Mouse (Mus musculus) intestine, embryonic 16.5 days (tissue): ENCODE measurements around the gene Tmem209. TPM values are rescaled to one million over a fixed set of nuclear protein-coding genes. Genes with fewer than 3 reads are reported as not detected.
A peak's percentile ranks its signal among the peaks of the same experiment; 100 is the strongest.

Experiments
- ATAC-seq: fragments of 200-750 bp; cut with Nextera tagmentation; 2 replicates; pipeline ENCODE4 v1.8.0; 2017; ENCODE audit warnings: moderate TSS enrichment, moderate library complexity
- H3K27ac ChIP-seq: fragments of 300-500 bp; sonication (generic); 2 replicates; pipeline ENCODE4 v1.5.1; 2014; ENCODE audit warnings: mild to moderate bottlenecking, low read length
- H3K27me3 ChIP-seq: fragments of 300-500 bp; sonication (generic); replicated peaks from 2 replicates; pipeline ENCODE4 v1.6.1; 2014; ENCODE audit warnings: low read length, control low read depth, mixed read lengths; ENCODE audit not compliant: control insufficient read depth, insufficient read depth
- H3K36me3 ChIP-seq: fragments of 300-500 bp; sonication (generic); 2 replicates; pipeline ENCODE4 v1.6.1; 2014; ENCODE audit warnings: low read length, control low read depth; ENCODE audit not compliant: control insufficient read depth, insufficient read depth
- H3K4me1 ChIP-seq: fragments of 300-500 bp; sonication (generic); 2 replicates; pipeline ENCODE4 v1.6.1; 2014; ENCODE audit warnings: low read length, control low read depth, mixed read lengths; ENCODE audit not compliant: control insufficient read depth, insufficient read depth
- H3K4me2 ChIP-seq: fragments of 300-500 bp; sonication (generic); 2 replicates; pipeline ENCODE4 v1.6.1; 2014; ENCODE audit warnings: low read depth, low read length, control low read depth
- H3K4me3 ChIP-seq: fragments of 300-500 bp; sonication (generic); 2 replicates; pipeline ENCODE4 v1.5.1; 2014; ENCODE audit warnings: mild to moderate bottlenecking, low read length
- H3K9ac ChIP-seq: fragments of 300-500 bp; sonication (generic); 2 replicates; pipeline ENCODE4 v1.6.1; 2014; ENCODE audit warnings: low read depth, low read length
- H3K9me3 ChIP-seq: fragments of 300-500 bp; sonication (generic); 2 replicates; pipeline ENCODE4 v1.6.1; 2016; ENCODE audit warnings: low read length, control low read depth; ENCODE audit not compliant: control insufficient read depth
- WGBS: fragments of 180-500 bp; shearing (Covaris S2); extraction: QIAGEN DNeasy Blood & Tissue Kit; methylation state at CpG from one replicate; pipeline ENCODE4 v1.1.7; 2014; 5-methylcytosine and 5-hydroxymethylcytosine counted together
- polyA plus RNA-seq: library from polyadenylated mRNA; unstranded; fragments of >200 nt; fragmentation: Nextera tagmentation; extraction: Ambion mirVana; gene quantifications from 2 replicates; pipeline ENCODE4 v1.2.1, GENCODE M21; 2015

Tmem209 gene
- polyA plus RNA-seq, 1 experiment from 2014 or later = 34.0 TPM

- no peak overlapping the region for H3K27ac ChIP-seq
- no peak overlapping the region for H3K4me2 ChIP-seq
- H3K36me3 ChIP-seq = peaks cover 4% of the 10 kb centered on the region; the same call in 1 of the 2 replicates
- no peak overlapping the region for H3K9ac ChIP-seq
- no peaks in the 10 kb centered on the region for H3K27me3 ChIP-seq
- ATAC-seq = no peak
- peaks cover 15% of the 10 kb centered on the region for H3K4me1 ChIP-seq
- no peaks in the 10 kb centered on the region for H3K9me3 ChIP-seq
- no peak overlapping the region for H3K4me3 ChIP-seq
- 57% methylated on average over 10 of the region's 10 CpGs for WGBS
These were observed 33.4 kb downstream of the Tmem209 start for GRCm38 (mm10) chr6:30476025-30476765.

- H3K4me2 ChIP-seq = no peak overlapping the region
- H3K4me1 ChIP-seq = peaks cover 4% of the 10 kb centered on the region
- H3K9me3 ChIP-seq = no peaks in the 10 kb centered on the region
- no peak overlapping the region for H3K4me3 ChIP-seq
- no peaks in the 10 kb centered on the region for H3K27me3 ChIP-seq
- H3K27ac ChIP-seq = no peak overlapping the region
- H3K9ac ChIP-seq = no peak overlapping the region
- no peak for ATAC-seq
- no peaks in the 10 kb centered on the region for H3K36me3 ChIP-seq
- WGBS = 78% methylated on average over 3 of the region's 3 CpGs
These were observed 37.9 kb downstream of the Tmem209 start for GRCm38 (mm10) chr6:30471706-30472105.

- no peaks in the 10 kb centered on the region for H3K9me3 ChIP-seq
- 80% methylated on average over 12 of the region's 12 CpGs for WGBS
- no peak overlapping the region for H3K4me2 ChIP-seq
- ATAC-seq = no peak; the same call in 1 of the 2 replicates
- no peaks in the 10 kb centered on the region for H3K4me1 ChIP-seq
- no peaks in the 10 kb centered on the region for H3K36me3 ChIP-seq
- no peak overlapping the region for H3K27ac ChIP-seq
- H3K9ac ChIP-seq = no peak overlapping the region
- no peaks in the 10 kb centered on the region for H3K27me3 ChIP-seq
- no peak overlapping the region for H3K4me3 ChIP-seq
These were observed 40.2 kb downstream of the Tmem209 start for GRCm38 (mm10) chr6:30469370-30469769.

- Histone ChIP-seq H3K4me1 (no peaks in the 10 kb centered on the region), H3K4me2 (no peak overlapping the region), H3K36me3 (no peaks in the 10 kb centered on the region), H3K27ac (no peak overlapping the region), H3K9ac (no peak overlapping the region; the same call in 1 of the 2 replicates), H3K27me3 (no peaks in the 10 kb centered on the region), H3K4me3 (no peak overlapping the region), H3K9me3 (no peaks in the 10 kb centered on the region)
- 59% methylated on average over 12 of the region's 12 CpGs for WGBS
- ATAC-seq = no peak; the same call in 1 of the 2 replicates
These were observed 40.9 kb downstream of the Tmem209 start for GRCm38 (mm10) chr6:30468684-30469083.

- Histone ChIP-seq H3K27me3 (no peaks in the 10 kb centered on the region), H3K9ac (no peak overlapping the region), H3K36me3 (no peaks in the 10 kb centered on the region), H3K27ac (no peak overlapping the region), H3K4me1 (peaks cover 4% of the 10 kb centered on the region; the same call in 1 of the 2 replicates), H3K4me2 (no peak overlapping the region), H3K9me3 (no peaks in the 10 kb centered on the region), H3K4me3 (no peak overlapping the region)
- ATAC-seq = no peak
- 86% methylated on average over 1 of the region's 1 CpGs for WGBS
These were observed 41.5 kb downstream of the Tmem209 start for GRCm38 (mm10) chr6:30468058-30468457.

GRCm38 (mm10) chr6:30465586-30465985, 44.0 kb downstream of the Tmem209 start:
- no peak overlapping the region for H3K4me2 ChIP-seq
- no peak overlapping the region for H3K27ac ChIP-seq
- no peak for ATAC-seq
- no peaks in the 10 kb centered on the region for H3K27me3 ChIP-seq
- no peak overlapping the region for H3K9ac ChIP-seq
- H3K36me3 ChIP-seq = no peaks in the 10 kb centered on the region
- H3K9me3 ChIP-seq = no peaks in the 10 kb centered on the region
- 79% methylated on average over 11 of the region's 11 CpGs for WGBS
- no peak overlapping the region for H3K4me3 ChIP-seq
- H3K4me1 ChIP-seq = peaks cover 22% of the 10 kb centered on the region

- 0 out of 2 replicates have a peak, but pooled peaks have one; percentile 17 for ATAC-seq
- 26% methylated on average over 7 of the region's 7 CpGs for WGBS
- Histone ChIP-seq H3K27ac (peak overlapping the region; percentile 33), H3K4me2 (0 out of 2 replicates have a peak overlapping the region, but pooled peaks have one; percentile 14), H3K9ac (no peak overlapping the region; the same call in 1 of the 2 replicates), H3K36me3 (no peaks in the 10 kb centered on the region), H3K27me3 (no peaks in the 10 kb centered on the region), H3K4me3 (no peak overlapping the region), H3K9me3 (no peaks in the 10 kb centered on the region), H3K4me1 (peaks cover 31% of the 10 kb centered on the region)
These were observed 46.8 kb downstream of the Tmem209 start for GRCm38 (mm10) chr6:30462822-30463221.

GRCm38 (mm10) chr6:30461755-30462344, 47.7 kb downstream of the Tmem209 start:
- peak overlapping the region; percentile 71; the same call in 1 of the 2 replicates for H3K27ac ChIP-seq
- H3K4me3 ChIP-seq = no peak overlapping the region
- no peak overlapping the region for H3K9ac ChIP-seq
- no peak for ATAC-seq
- H3K36me3 ChIP-seq = no peaks in the 10 kb centered on the region
- H3K9me3 ChIP-seq = no peaks in the 10 kb centered on the region
- 87% methylated on average over 12 of the region's 13 CpGs for WGBS
- H3K4me1 ChIP-seq = peaks cover 31% of the 10 kb centered on the region
- H3K4me2 ChIP-seq = no peak overlapping the region
- H3K27me3 ChIP-seq = no peaks in the 10 kb centered on the region

- no peaks in the 10 kb centered on the region for H3K27me3 ChIP-seq
- H3K36me3 ChIP-seq = 0 out of 2 replicates have a peak, but pooled peaks cover 2% of the 10 kb centered on the region
- ATAC-seq = peak; percentile 70
- H3K4me3 ChIP-seq = no peak overlapping the region
- peak overlapping the region; percentile 79 for H3K9ac ChIP-seq
- peak overlapping the region; percentile 90 for H3K4me2 ChIP-seq
- no peaks in the 10 kb centered on the region for H3K9me3 ChIP-seq
- WGBS = 19% methylated on average over 19 of the region's 19 CpGs
- H3K27ac ChIP-seq = peak overlapping the region; percentile 71
- H3K4me1 ChIP-seq = peaks cover 31% of the 10 kb centered on the region
These were observed 48.7 kb downstream of the Tmem209 start for GRCm38 (mm10) chr6:30460750-30461446.
